Mouse (Mus musculus): ENCODE measurements around the gene 2010111I01Rik. TPM values are rescaled to one million over a fixed set of nuclear protein-coding genes. Genes with fewer than 3 reads are reported as not detected.

2010111I01Rik gene
- polyA plus RNA-seq, 1 experiment from 2014 or later: 144 TPM

DNA sequence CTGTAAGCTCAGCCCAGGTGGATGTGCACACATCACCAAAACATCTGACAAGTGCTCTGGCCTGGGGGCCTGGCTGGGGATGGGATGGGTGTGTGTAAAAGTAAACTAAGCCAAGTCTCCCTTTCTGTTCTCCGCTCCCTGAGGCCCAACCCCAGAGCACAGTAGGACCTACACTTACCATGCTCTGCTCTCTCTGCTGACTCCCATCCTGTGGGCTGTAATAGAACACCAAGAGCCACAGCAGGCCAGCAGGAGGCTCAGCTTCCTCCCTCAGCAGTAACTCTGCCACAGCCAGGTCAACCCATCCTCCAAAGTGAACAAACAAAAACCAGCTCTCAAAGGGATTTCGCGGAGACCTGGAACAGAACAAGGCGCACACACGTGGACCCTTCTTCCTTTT, 357.0 kb downstream of the 2010111I01Rik start:
- Histone ChIP-seq H3K4me2 (ENCODE audit: low read depth, low read length) (no peak overlapping the region), H3K9ac (ENCODE audit: low read depth, low read length) (no peak overlapping the region), H3K27me3 (replicated peaks; ENCODE audit: control insufficient read depth, insufficient read depth, low read length) (no peaks in the 10 kb centered on the region), H3K4me1 (ENCODE audit: control insufficient read depth, insufficient read depth, low read length) (peaks cover 25% of the 10 kb centered on the region), H3K36me3 (ENCODE audit: control insufficient read depth, insufficient read depth, low read length) (no peaks in the 10 kb centered on the region), H3K27ac (replicated peaks; ENCODE audit: low read depth, low read length) (no peak overlapping the region), H3K9me3 (ENCODE audit: control insufficient read depth, low read length) (no peaks in the 10 kb centered on the region), H3K4me3 (ENCODE audit: low read depth, low read length) (no peak overlapping the region)
- ATAC-seq (ENCODE audit: low read depth) (no peak), DNase-seq (ENCODE audit: low spot score) (no peak)
- 57% methylated on average over 5 of the region's 5 CpGs for WGBS

DNA sequence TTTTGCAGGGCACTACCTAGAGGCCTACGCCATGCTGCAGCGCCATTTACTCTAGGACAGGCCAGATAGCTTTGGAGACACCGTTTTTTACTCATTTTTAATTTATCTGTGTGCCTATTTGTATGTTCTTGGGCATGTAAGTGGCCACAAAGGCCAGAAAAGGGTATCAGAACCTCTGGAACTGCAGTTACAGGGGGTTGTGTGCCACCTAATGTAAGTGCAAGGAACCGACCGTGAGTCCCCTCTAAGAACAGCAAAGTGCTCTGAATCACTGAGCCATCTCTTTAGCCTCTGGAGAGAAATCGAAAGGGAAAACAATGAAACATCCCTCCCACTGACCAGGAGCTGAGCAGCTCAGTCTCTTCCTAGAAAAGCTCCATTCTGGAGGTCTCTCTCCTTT, 358.1 kb downstream of the 2010111I01Rik start:
- no peak overlapping the region for H3K4me3 ChIP-seq (ENCODE audit: low read depth, low read length)
- 85% methylated on average over 6 of the region's 6 CpGs for WGBS
- H3K9me3 ChIP-seq (ENCODE audit: control insufficient read depth, low read length): no peaks in the 10 kb centered on the region
- no peaks in the 10 kb centered on the region for H3K27me3 ChIP-seq (replicated peaks; ENCODE audit: control insufficient read depth, insufficient read depth, low read length)
- no peak overlapping the region for H3K9ac ChIP-seq (ENCODE audit: low read depth, low read length)
- H3K36me3 ChIP-seq (ENCODE audit: control insufficient read depth, insufficient read depth, low read length): no peaks in the 10 kb centered on the region
- ATAC-seq (ENCODE audit: low read depth) (no peak), DNase-seq (ENCODE audit: low spot score) (no peak)
- H3K4me2 ChIP-seq (ENCODE audit: low read depth, low read length): no peak overlapping the region
- peaks cover 25% of the 10 kb centered on the region for H3K4me1 ChIP-seq (ENCODE audit: control insufficient read depth, insufficient read depth, low read length)
- H3K27ac ChIP-seq (replicated peaks; ENCODE audit: low read depth, low read length): no peak overlapping the region

DNA sequence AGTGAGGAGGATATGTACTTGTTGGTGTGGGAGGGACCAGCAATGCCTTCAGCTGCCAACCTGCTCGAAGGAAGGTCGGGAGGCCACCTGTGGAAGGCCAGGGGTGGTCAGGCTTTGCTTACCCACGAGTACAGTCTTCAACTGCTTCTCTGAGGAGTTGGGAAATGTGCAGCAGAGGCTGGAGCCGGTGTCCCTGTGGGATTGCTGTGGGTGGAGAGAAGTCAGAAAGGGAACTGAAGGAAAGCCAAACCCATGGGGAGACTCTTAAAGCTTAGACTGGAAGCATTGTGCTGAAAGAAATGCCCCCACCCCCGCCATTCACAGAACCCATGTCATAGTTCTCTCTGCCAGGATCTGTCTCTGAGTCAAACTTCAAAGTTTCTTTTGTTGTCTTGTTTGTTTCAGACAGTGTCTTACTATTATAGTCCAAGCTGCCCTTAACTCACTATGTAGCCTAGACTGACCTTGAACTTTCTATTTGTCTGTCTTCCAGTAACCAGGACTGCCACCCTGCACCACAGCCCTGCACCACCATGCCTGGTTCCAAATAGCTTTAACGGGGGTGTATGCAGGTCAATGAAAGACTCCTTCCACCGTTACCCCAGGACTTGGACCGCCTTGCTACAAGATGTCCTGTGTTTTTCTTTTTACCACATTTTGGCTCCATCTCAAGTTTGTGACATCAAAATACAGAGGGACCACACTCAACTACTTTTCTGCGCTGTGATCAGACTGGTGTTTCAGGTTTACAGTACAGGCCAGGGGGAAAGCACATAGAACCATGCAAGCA, 358.8 kb downstream of the 2010111I01Rik start:
- ATAC-seq (ENCODE audit: low read depth): no peak
- 64% methylated on average over 9 of the region's 9 CpGs for WGBS
- H3K9me3 ChIP-seq (ENCODE audit: control insufficient read depth, low read length): no peaks in the 10 kb centered on the region
- H3K4me2 ChIP-seq (ENCODE audit: low read depth, low read length): no peak overlapping the region
- H3K4me3 ChIP-seq (ENCODE audit: low read depth, low read length): no peak overlapping the region
- H3K27ac ChIP-seq (replicated peaks; ENCODE audit: low read depth, low read length): peak overlapping the region; percentile 67; the same call in 1 of the 2 replicates
- no peaks in the 10 kb centered on the region for H3K27me3 ChIP-seq (replicated peaks; ENCODE audit: control insufficient read depth, insufficient read depth, low read length)
- H3K9ac ChIP-seq (ENCODE audit: low read depth, low read length): no peak overlapping the region
- no peak for DNase-seq (ENCODE audit: low spot score)
- peaks cover 25% of the 10 kb centered on the region for H3K4me1 ChIP-seq (ENCODE audit: control insufficient read depth, insufficient read depth, low read length)
- H3K36me3 ChIP-seq (ENCODE audit: control insufficient read depth, insufficient read depth, low read length): no peaks in the 10 kb centered on the region

GRCm38 (mm10) chr13:63324311-63324710, 359.6 kb downstream of the 2010111I01Rik start:
- Histone ChIP-seq H3K4me3 (ENCODE audit: low read depth, low read length) (no peak overlapping the region), H3K9me3 (ENCODE audit: control insufficient read depth, low read length) (no peaks in the 10 kb centered on the region), H3K9ac (ENCODE audit: low read depth, low read length) (no peak overlapping the region), H3K36me3 (ENCODE audit: control insufficient read depth, insufficient read depth, low read length) (no peaks in the 10 kb centered on the region), H3K27me3 (replicated peaks; ENCODE audit: control insufficient read depth, insufficient read depth, low read length) (no peaks in the 10 kb centered on the region), H3K27ac (replicated peaks; ENCODE audit: low read depth, low read length) (peak overlapping the region; percentile 67), H3K4me2 (ENCODE audit: low read depth, low read length) (no peak overlapping the region), H3K4me1 (ENCODE audit: control insufficient read depth, insufficient read depth, low read length) (peaks cover 25% of the 10 kb centered on the region)
- WGBS: 27% methylated on average over 3 of the region's 3 CpGs
- no peak for DNase-seq (ENCODE audit: low spot score)
- ATAC-seq (ENCODE audit: low read depth): no peak

DNA sequence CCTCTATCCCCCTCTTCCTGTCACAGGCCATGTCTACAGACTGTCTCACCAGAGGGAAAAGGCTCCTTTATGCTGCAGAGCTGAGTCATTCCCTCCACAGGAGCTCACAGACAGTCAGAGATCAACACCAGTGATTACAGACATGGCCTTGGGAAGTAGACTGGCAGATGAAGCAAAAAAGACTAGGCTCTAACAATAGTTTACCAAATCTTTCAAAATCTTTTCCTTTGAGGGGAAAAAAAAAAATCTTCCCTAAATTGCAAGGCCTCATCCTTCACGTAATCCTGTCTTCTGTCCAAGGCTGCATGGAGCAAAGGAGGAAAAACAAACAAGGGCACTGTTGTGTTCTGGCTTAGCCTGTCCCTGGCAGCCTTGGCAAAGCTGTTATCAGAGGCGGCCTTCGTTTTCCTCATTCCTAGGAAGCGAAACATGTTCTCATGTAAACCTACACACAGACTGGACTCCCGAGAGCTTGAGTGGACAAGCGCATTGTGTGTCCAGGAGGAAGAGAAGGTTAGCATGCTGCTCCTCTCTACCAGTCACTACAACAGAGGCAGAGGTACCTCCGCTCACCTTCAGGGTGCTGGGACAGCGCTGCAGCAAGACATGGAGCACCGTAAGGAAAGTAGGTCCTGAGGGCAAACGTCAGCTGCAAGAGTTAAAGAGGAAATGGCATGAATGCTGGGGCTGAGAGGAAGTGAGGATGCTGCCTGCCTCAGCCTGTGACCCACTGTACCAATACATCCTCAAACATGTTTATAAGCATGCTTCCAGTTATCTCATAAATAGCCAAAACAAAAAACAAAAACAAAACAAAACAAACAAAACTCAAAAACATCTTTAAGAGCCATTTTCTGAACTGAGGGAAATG, 360.5 kb downstream of the 2010111I01Rik start:
- DNase-seq (ENCODE audit: low spot score): no peak
- WGBS: 51% methylated on average over 10 of the region's 10 CpGs

DNA sequence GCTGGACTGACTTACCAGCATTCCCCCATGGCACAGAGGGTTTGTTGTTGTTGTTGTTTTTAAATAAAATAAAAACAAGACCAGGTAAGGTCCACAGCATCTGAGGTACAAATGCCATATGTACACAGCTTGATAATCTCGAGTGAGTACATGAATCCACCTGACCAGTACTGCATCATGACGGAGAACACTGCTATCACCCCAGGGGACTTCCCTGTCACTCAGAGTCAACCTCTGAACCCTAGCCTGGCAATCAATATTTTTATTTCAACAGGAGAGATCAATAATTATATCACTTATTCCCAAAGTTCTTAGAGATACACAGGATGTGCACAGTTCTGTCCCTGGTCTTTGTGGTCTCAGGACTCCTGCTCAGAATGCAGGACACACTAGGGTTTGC, 361.3 kb downstream of the 2010111I01Rik start:
- no peak overlapping the region for H3K4me2 ChIP-seq (ENCODE audit: low read depth, low read length)
- DNase-seq (ENCODE audit: low spot score) (no peak), ATAC-seq (ENCODE audit: low read depth) (no peak)
- 72% methylated on average over 2 of the region's 2 CpGs for WGBS
- no peak overlapping the region for H3K4me3 ChIP-seq (ENCODE audit: low read depth, low read length)
- no peaks in the 10 kb centered on the region for H3K27me3 ChIP-seq (replicated peaks; ENCODE audit: control insufficient read depth, insufficient read depth, low read length)
- no peaks in the 10 kb centered on the region for H3K36me3 ChIP-seq (ENCODE audit: control insufficient read depth, insufficient read depth, low read length)
- peaks cover 36% of the 10 kb centered on the region for H3K4me1 ChIP-seq (ENCODE audit: control insufficient read depth, insufficient read depth, low read length)
- H3K9me3 ChIP-seq (ENCODE audit: control insufficient read depth, low read length): no peaks in the 10 kb centered on the region
- H3K27ac ChIP-seq (replicated peaks; ENCODE audit: low read depth, low read length): no peak overlapping the region
- H3K9ac ChIP-seq (ENCODE audit: low read depth, low read length): no peak overlapping the region

More for the DNA sequence above, 360.5 kb downstream of the 2010111I01Rik start:
- Histone ChIP-seq H3K4me3 (ENCODE audit: low read depth, low read length) (no peak overlapping the region), H3K27ac (replicated peaks; ENCODE audit: low read depth, low read length) (peak overlapping the region; percentile 67), H3K27me3 (replicated peaks; ENCODE audit: control insufficient read depth, insufficient read depth, low read length) (no peaks in the 10 kb centered on the region), H3K4me2 (ENCODE audit: low read depth, low read length) (no peak overlapping the region), H3K4me1 (ENCODE audit: control insufficient read depth, insufficient read depth, low read length) (peaks cover 30% of the 10 kb centered on the region), H3K9me3 (ENCODE audit: control insufficient read depth, low read length) (no peaks in the 10 kb centered on the region), H3K36me3 (ENCODE audit: control insufficient read depth, insufficient read depth, low read length) (no peaks in the 10 kb centered on the region), H3K9ac (ENCODE audit: low read depth, low read length) (no peak overlapping the region)
- no peak for ATAC-seq (ENCODE audit: low read depth)

GRCm38 (mm10) chr13:63330236-63330860, 365.7 kb downstream of the 2010111I01Rik start:
- no peak overlapping the region for H3K9ac ChIP-seq (ENCODE audit: low read depth, low read length)
- no peaks in the 10 kb centered on the region for H3K9me3 ChIP-seq (ENCODE audit: control insufficient read depth, low read length)
- no peak overlapping the region for H3K4me3 ChIP-seq (ENCODE audit: low read depth, low read length)
- H3K36me3 ChIP-seq (ENCODE audit: control insufficient read depth, insufficient read depth, low read length): no peaks in the 10 kb centered on the region
- DNase-seq (ENCODE audit: low spot score): peak; percentile 81
- WGBS: 32% methylated on average over 9 of the region's 9 CpGs
- ATAC-seq (ENCODE audit: low read depth): peak; percentile 49; the same call in 1 of the 2 replicates
- H3K4me2 ChIP-seq (ENCODE audit: low read depth, low read length): no peak overlapping the region
- no peaks in the 10 kb centered on the region for H3K27me3 ChIP-seq (replicated peaks; ENCODE audit: control insufficient read depth, insufficient read depth, low read length)
- H3K4me1 ChIP-seq (ENCODE audit: control insufficient read depth, insufficient read depth, low read length): peaks cover 14% of the 10 kb centered on the region; the same call in 1 of the 2 replicates
- peak overlapping the region; percentile 61 for H3K27ac ChIP-seq (replicated peaks; ENCODE audit: low read depth, low read length)

DNA sequence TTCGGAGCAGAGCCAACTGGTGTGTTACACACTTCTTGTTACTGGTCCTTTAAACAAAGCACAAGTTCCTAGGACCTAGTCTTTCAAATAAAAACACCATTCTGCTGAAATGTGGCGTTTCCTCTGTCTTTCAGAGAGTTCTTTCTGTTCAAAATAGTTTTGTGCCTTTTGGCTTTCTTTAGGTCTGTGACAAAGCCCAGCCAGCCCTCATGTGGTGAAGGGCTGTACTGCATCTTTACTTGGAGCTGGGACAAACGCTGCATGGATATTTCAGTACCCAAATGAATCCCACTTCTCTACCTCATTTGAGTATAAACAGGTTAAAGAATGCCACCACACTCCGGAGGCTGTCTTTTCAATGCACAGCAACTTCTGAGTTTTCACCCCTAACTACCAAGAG, 366.7 kb downstream of the 2010111I01Rik start:
- H3K4me1 ChIP-seq (ENCODE audit: control insufficient read depth, insufficient read depth, low read length): peaks cover 13% of the 10 kb centered on the region; the same call in 1 of the 2 replicates
- H3K9me3 ChIP-seq (ENCODE audit: control insufficient read depth, low read length): no peaks in the 10 kb centered on the region
- no peaks in the 10 kb centered on the region for H3K36me3 ChIP-seq (ENCODE audit: control insufficient read depth, insufficient read depth, low read length)
- no peak for ATAC-seq (ENCODE audit: low read depth)
- H3K4me2 ChIP-seq (ENCODE audit: low read depth, low read length): no peak overlapping the region
- H3K27ac ChIP-seq (replicated peaks; ENCODE audit: low read depth, low read length): 0 out of 2 replicates have a peak overlapping the region, but pooled peaks have one; percentile 16
- no peak overlapping the region for H3K9ac ChIP-seq (ENCODE audit: low read depth, low read length)
- no peaks in the 10 kb centered on the region for H3K27me3 ChIP-seq (replicated peaks; ENCODE audit: control insufficient read depth, insufficient read depth, low read length)
- DNase-seq (ENCODE audit: low spot score): peak; percentile 83
- no peak overlapping the region for H3K4me3 ChIP-seq (ENCODE audit: low read depth, low read length)
- WGBS: 33% methylated on average over 4 of the region's 4 CpGs

Measured in embryonic facial prominence, embryonic 14.5 days (tissue).